ENCODE assay signal across 8 mouse cellular contexts in the genomic region with DNA sequence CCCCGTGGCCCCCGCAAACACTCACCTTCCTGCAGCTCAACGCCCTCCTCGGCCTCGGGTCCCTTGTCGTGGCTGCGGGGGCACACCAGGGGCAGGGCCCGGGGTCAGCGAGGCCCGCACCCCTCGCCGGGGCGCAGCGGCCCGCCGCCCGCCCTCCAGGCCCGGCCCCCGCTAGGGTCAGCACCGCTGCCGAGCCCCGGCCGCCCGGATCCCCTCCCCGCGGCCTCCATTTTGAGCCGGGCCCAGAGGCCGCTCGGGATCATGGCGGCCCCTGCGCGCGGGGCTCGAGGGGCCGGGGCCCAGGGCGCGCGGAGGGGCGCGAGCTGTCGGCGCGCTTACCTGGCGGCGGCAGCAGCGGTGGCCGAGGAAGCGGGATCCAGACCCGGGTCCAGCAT. TPM values are rescaled to one million over a fixed set of nuclear protein-coding genes. Genes with fewer than 3 reads are reported as not detected.
A peak's percentile ranks its signal among the peaks of the same experiment; 100 is the strongest.
DNase-seq lines count a peak whose midpoint lies in the region; ATAC-seq and TF ChIP-seq lines count a peak whose summit lies in the region.

No protein-coding gene starts in this region.

- peaks cover 12% of the 10 kb centered on the region for H3K4me1 ChIP-seq in thymus, adult 2 months (replicated peaks; ENCODE audit: control insufficient read depth, insufficient read depth, low read length)
- peaks cover 23% of the 10 kb centered on the region for H3K4me1 ChIP-seq in limb, embryonic 15.5 days
- peaks cover 10% of the 10 kb centered on the region; the same call in 1 of the 2 replicates for H3K4me1 ChIP-seq in stomach, postnatal 0 days (replicated peaks; ENCODE audit: control insufficient read depth, insufficient read depth)

- no peaks in the 10 kb centered on the region for H3K9me3 ChIP-seq in limb, embryonic 15.5 days
- no peaks in the 10 kb centered on the region for H3K9me3 ChIP-seq in stomach, postnatal 0 days (ENCODE audit: control insufficient read depth, low read length)

- ATAC-seq in limb, embryonic 15.5 days (ENCODE audit: insufficient number of reproducible peaks, low FRiP score, low TSS enrichment, low read depth): peak; percentile 1; the same call in 1 of the 2 replicates
- ATAC-seq in stomach, postnatal 0 days (ENCODE audit: low FRiP score, low TSS enrichment): peak; percentile 19

- intact Hi-C loops in heart, postnatal 25 days (cut with DNase I): loop anchor here (10.0 kb wide), 1 partner anchor 372 kb away; the partner anchor contains the start of gene Kmt2b
- intact Hi-C loops in left cerebral cortex, postnatal 36 days (cut with DNase I): loop anchor here (5.0 kb wide), 2 partner anchors 96 to 141 kb away; partner anchors contain the start of gene Fxyd7

- no peaks in the 10 kb centered on the region for H3K27me3 ChIP-seq in thymus, adult 2 months (ENCODE audit: control insufficient read depth, insufficient read depth, low read length)
- no peaks in the 10 kb centered on the region for H3K27me3 ChIP-seq in limb, embryonic 15.5 days
- no peaks in the 10 kb centered on the region for H3K27me3 ChIP-seq in stomach, postnatal 0 days (ENCODE audit: control insufficient read depth, insufficient read depth, low read length)

- DNase-seq in embryo, embryonic 10 days (ENCODE audit: low spot score): peak; percentile 24
- no peak for DNase-seq in embryo, embryonic 9.5 days (ENCODE audit: extremely low spot score)
- no peak for DNase-seq in thymus, adult 2 months
- no peak for DNase-seq in thymus, postnatal 36 days
- peak; percentile 31 for DNase-seq in heart, postnatal 25 days (ENCODE audit: low spot score)
- DNase-seq in stomach, postnatal 0 days (ENCODE audit: low spot score): no peak
- no peak for DNase-seq in left cerebral cortex, postnatal 36 days (ENCODE audit: low spot score in 2 of 2)

- TF ChIP-seq CTCF in thymus, adult 2 months (IDR thresholded peaks at IDR 0.05; ENCODE audit: borderline replicate concordance, control insufficient read depth, extremely low read depth, insufficient read depth, low read length, poor library complexity): no peak
- no peak for TF ChIP-seq CTCF in stomach, postnatal 0 days (IDR thresholded peaks at IDR 0.05; ENCODE audit: low read depth)

- TF ChIP-seq POLR2A in thymus, adult 2 months (IDR thresholded peaks at IDR 0.05; ENCODE audit: control insufficient read depth, extremely low read depth, insufficient read depth, low read length, poor library complexity): no peak

- H3K4me3 ChIP-seq in thymus, adult 2 months (ENCODE audit: control insufficient read depth, insufficient read depth, low read length): peak overlapping the region; percentile 70
- peak overlapping the region; percentile 92 for H3K4me3 ChIP-seq in limb, embryonic 15.5 days
- peak overlapping the region; percentile 96 for H3K4me3 ChIP-seq in stomach, postnatal 0 days (ENCODE audit: low read depth, low read length)

- peak overlapping the region; percentile 99 for H3K9ac ChIP-seq in limb, embryonic 15.5 days
- H3K9ac ChIP-seq in stomach, postnatal 0 days (ENCODE audit: low read length): peak overlapping the region; percentile 100

- peaks cover 36% of the 10 kb centered on the region for H3K36me3 ChIP-seq in thymus, adult 2 months (ENCODE audit: control insufficient read depth, insufficient read depth, low read length)
- peaks cover 46% of the 10 kb centered on the region for H3K36me3 ChIP-seq in limb, embryonic 15.5 days
- H3K36me3 ChIP-seq in stomach, postnatal 0 days (ENCODE audit: control insufficient read depth, insufficient read depth, low read length): peaks cover 17% of the 10 kb centered on the region

- H3K4me2 ChIP-seq in limb, embryonic 15.5 days: peak overlapping the region; percentile 84
- peak overlapping the region; percentile 78 for H3K4me2 ChIP-seq in stomach, postnatal 0 days (replicated peaks; ENCODE audit: low read depth)

- WGBS in thymus, adult 2 months: 2% methylated on average over 40 of the region's 49 CpGs
- under 1% methylated on average over 28 of the region's 49 CpGs for WGBS in limb, embryonic 15.5 days
- WGBS in stomach, postnatal 0 days: 1% methylated on average over 31 of the region's 49 CpGs

- TF ChIP-seq EP300 in stomach, postnatal 0 days (optimal IDR thresholded peaks at IDR 0.05): no peak

- peak overlapping the region; percentile 37; the same call in 1 of the 2 replicates for H3K27ac ChIP-seq in thymus, adult 2 months (ENCODE audit: control insufficient read depth, insufficient read depth, low read length)
- peak overlapping the region; percentile 99 for H3K27ac ChIP-seq in limb, embryonic 15.5 days
- H3K27ac ChIP-seq in stomach, postnatal 0 days (replicated peaks): peak overlapping the region; percentile 99

RNA-seq across cellular contexts. Expression of gene Usf2, which starts 0.2 kb away (rescaled TPM):
- 288 and 342 TPM in 2 replicates for polyA plus RNA-seq in thymus, adult 2 months (2012; rRNA removed)
- total RNA-seq in heart, postnatal 25 days (2021): 100 to 1,000 TPM; 103 to 121 TPM
- 22.3 and 23.4 TPM in 2 replicates for polyA plus RNA-seq in limb, embryonic 15.5 days (2015; fragmentation: Nextera tagmentation; extraction: Ambion mirVana)
- polyA plus RNA-seq in stomach, postnatal 0 days (2015; fragmentation: Nextera tagmentation; extraction: Ambion mirVana): 12.0 and 14.2 TPM in 2 replicates
- total RNA-seq in left cerebral cortex, postnatal 36 days (2021): 100 to 1,000 TPM; 135 to 147 TPM

RNA-seq across cellular contexts. Expression of gene Hamp, which starts 12.5 kb away (rescaled TPM):
- 23.6 and 33.1 TPM in 2 replicates for polyA plus RNA-seq in thymus, adult 2 months (2012; rRNA removed)
- total RNA-seq in heart, postnatal 25 days (2021): 10 to 100 TPM; 16.8 to 34.4 TPM
- polyA plus RNA-seq in limb, embryonic 15.5 days (2015; fragmentation: Nextera tagmentation; extraction: Ambion mirVana): not detected in 2 replicates
- polyA plus RNA-seq in stomach, postnatal 0 days (2015; fragmentation: Nextera tagmentation; extraction: Ambion mirVana): 0.45 and 1.6 TPM in 2 replicates
- total RNA-seq in left cerebral cortex, postnatal 36 days (2021): not detected

RNA-seq across cellular contexts. Expression of gene Lsr, which starts 16.9 kb away (rescaled TPM):
- polyA plus RNA-seq in thymus, adult 2 months (2012; rRNA removed): 27.6 and 34.6 TPM in 2 replicates
- 1 to 10 TPM; 4.3 to 5.6 TPM for total RNA-seq in heart, postnatal 25 days (2021)
- polyA plus RNA-seq in limb, embryonic 15.5 days (2015; fragmentation: Nextera tagmentation; extraction: Ambion mirVana): 37.1 and 39.5 TPM in 2 replicates
- polyA plus RNA-seq in stomach, postnatal 0 days (2015; fragmentation: Nextera tagmentation; extraction: Ambion mirVana): 101 and 111 TPM in 2 replicates
- 1 to 10 TPM; 7.0 to 9.8 TPM for total RNA-seq in left cerebral cortex, postnatal 36 days (2021)

RNA-seq across cellular contexts. Expression of gene Fam187b, which starts 17.2 kb away (rescaled TPM):
- 1.00 and 1.2 TPM in 2 replicates for polyA plus RNA-seq in thymus, adult 2 months (2012; rRNA removed)
- under 1 TPM in 1 of 2 experiments, not detected in 1; 0.29 TPM for total RNA-seq in heart, postnatal 25 days (2021)
- 2.4 and 2.7 TPM in 2 replicates for polyA plus RNA-seq in limb, embryonic 15.5 days (2015; fragmentation: Nextera tagmentation; extraction: Ambion mirVana)
- polyA plus RNA-seq in stomach, postnatal 0 days (2015; fragmentation: Nextera tagmentation; extraction: Ambion mirVana): 5.3 and 5.7 TPM in 2 replicates
- total RNA-seq in left cerebral cortex, postnatal 36 days (2021): not detected

RNA-seq across cellular contexts. Expression of gene Hamp2, which starts 31.9 kb away (rescaled TPM):
- polyA plus RNA-seq in thymus, adult 2 months (2012; rRNA removed): 2.2 and 12.5 TPM in 2 replicates
- total RNA-seq in heart, postnatal 25 days (2021): 1 to 10 TPM; 6.5 to 9.5 TPM
- not detected in 2 replicates for polyA plus RNA-seq in limb, embryonic 15.5 days (2015; fragmentation: Nextera tagmentation; extraction: Ambion mirVana)
- polyA plus RNA-seq in stomach, postnatal 0 days (2015; fragmentation: Nextera tagmentation; extraction: Ambion mirVana): 0.52 and 0.54 TPM in 2 replicates
- total RNA-seq in left cerebral cortex, postnatal 36 days (2021): not detected

Comparison
In these comparisons a context has a peak if more than half of its experiments do, and no peak if none do; other contexts are left out.
1. DNase-seq: peak in embryo, embryonic 10 days (single experiment) and heart, postnatal 25 days (single experiment); none in embryo, embryonic 9.5 days (single experiment), thymus, adult 2 months (single experiment), thymus, postnatal 36 days (0 of 2), stomach, postnatal 0 days (single experiment) and left cerebral cortex, postnatal 36 days (0 of 2).
2. H3K27ac ChIP-seq: peak in every context shown above with its lines; median percentile 99 in limb, embryonic 15.5 days; 99 in stomach, postnatal 0 days; 37 in thymus, adult 2 months.
3. RNA of gene Usf2, which starts 0.2 kb away (polyA plus RNA-seq): 288 to 342 TPM in thymus, adult 2 months; 22.3 to 23.4 TPM in limb, embryonic 15.5 days and 12.0 to 14.2 TPM in stomach, postnatal 0 days; every median in the first group is over 10 times any median in the second.
4. Peak in every context shown above with its lines, with median percentiles within 50 percentile points of each other: H3K4me3 ChIP-seq.